Mouse (Mus musculus) layer of hippocampus, adult 11-12 months (tissue): ENCODE data around the gene Flt3l.
"Not testable (repeated sequence)": the region's sequence is repeated elsewhere in the genome, so short reads cannot be mapped to it uniquely, and the experiment has no call there.

Source experiments
- DNase-seq: peaks from one replicate; pipeline ENCODE4 v3.0.0; 2022; ENCODE audit warnings: low spot score

Flt3l gene

GRCm38 (mm10) chr7:45135993-45136567 is at the start of gene Flt3l, which contains the start of gene Gm45713:
Flt3l (minus strand) TSS chr7:45136432.
Gm45713 (minus strand) TSS chr7:45136231.
- peak; percentile 91 for DNase-seq

- no peak for DNase-seq
Observed at GRCm38 (mm10) chr7:45185921-45186320, 49.7 kb upstream of the Flt3l start.

- no peak for DNase-seq
Observed at GRCm38 (mm10) chr7:45183672-45184071, 47.4 kb upstream of the Flt3l start.

GRCm38 (mm10) chr7:45182606-45183005 is 46.4 kb upstream of the Flt3l start:
- DNase-seq = no peak

GRCm38 (mm10) chr7:45182199-45182601 is 46.0 kb upstream of the Flt3l start:
- peak; percentile 85 for DNase-seq

GRCm38 (mm10) chr7:45181540-45181939 is 45.3 kb upstream of the Flt3l start:
- DNase-seq = no peak

GRCm38 (mm10) chr7:45180896-45181477 is 44.8 kb upstream of the Flt3l start, which contains the start of gene Pth2:
Pth2 (plus strand) TSS chr7:45180995.
- DNase-seq = no peak

GRCm38 (mm10) chr7:45179469-45179868 is 43.2 kb upstream of the Flt3l start, which contains the start of gene Gfy:
Gfy (minus strand) TSS chr7:45179569.
- DNase-seq = no peak

- DNase-seq = no peak
Observed at GRCm38 (mm10) chr7:45178550-45178949, 42.3 kb upstream of the Flt3l start.

- no peak for DNase-seq
Observed at GRCm38 (mm10) chr7:45176356-45176755, 40.1 kb upstream of the Flt3l start.

GRCm38 (mm10) chr7:45175929-45176328 is 39.7 kb upstream of the Flt3l start:
- no peak for DNase-seq

GRCm38 (mm10) chr7:45175398-45175797 is 39.2 kb upstream of the Flt3l start:
- DNase-seq = no peak

GRCm38 (mm10) chr7:45174567-45175280 is 38.5 kb upstream of the Flt3l start:
- no peak for DNase-seq

GRCm38 (mm10) chr7:45173772-45174171 is 37.5 kb upstream of the Flt3l start:
- not testable (repeated sequence) for DNase-seq

GRCm38 (mm10) chr7:45172974-45173373 is 36.7 kb upstream of the Flt3l start:
- no peak for DNase-seq

GRCm38 (mm10) chr7:45169495-45169894 is 33.3 kb upstream of the Flt3l start:
- DNase-seq = peak; percentile 71

GRCm38 (mm10) chr7:45168656-45169055 is 32.4 kb upstream of the Flt3l start:
- no peak for DNase-seq

- DNase-seq = peak; percentile 72
Observed at GRCm38 (mm10) chr7:45167761-45168445, 31.7 kb upstream of the Flt3l start.

GRCm38 (mm10) chr7:45166950-45167401 is 30.7 kb upstream of the Flt3l start:
- DNase-seq = peak; percentile 59

- no peak for DNase-seq
Observed at GRCm38 (mm10) chr7:45165701-45166100, 29.5 kb upstream of the Flt3l start.

GRCm38 (mm10) chr7:45164833-45165232 is 28.6 kb upstream of the Flt3l start:
- DNase-seq = no peak

GRCm38 (mm10) chr7:45163735-45164490 is 27.7 kb upstream of the Flt3l start, which contains the start of gene Slc17a7:
Slc17a7 (plus strand) TSS chr7:45163949.
- no peak for DNase-seq
